Mouse (Mus musculus) megakaryocyte, embryonic 14.5 days (primary cell): ENCODE measurements around the gene Apol7a.
"Not testable (repeated sequence)": the region's sequence is repeated elsewhere in the genome, so short reads cannot be mapped to it uniquely, and the experiment has no call there.

ENCODE experiments used
- FLI1 ChIP-seq: IDR thresholded peaks from 2 replicates; pipeline ENCODE4 v1.6.1; 2012; ENCODE audit warnings: low read length, inconsistent platforms, mixed read lengths
- GATA1 ChIP-seq: IDR thresholded peaks from 3 replicates; pipeline ENCODE4 v1.6.1; 2012; ENCODE audit warnings: mixed read lengths, low read length, inconsistent platforms, borderline replicate concordance

DNA sequence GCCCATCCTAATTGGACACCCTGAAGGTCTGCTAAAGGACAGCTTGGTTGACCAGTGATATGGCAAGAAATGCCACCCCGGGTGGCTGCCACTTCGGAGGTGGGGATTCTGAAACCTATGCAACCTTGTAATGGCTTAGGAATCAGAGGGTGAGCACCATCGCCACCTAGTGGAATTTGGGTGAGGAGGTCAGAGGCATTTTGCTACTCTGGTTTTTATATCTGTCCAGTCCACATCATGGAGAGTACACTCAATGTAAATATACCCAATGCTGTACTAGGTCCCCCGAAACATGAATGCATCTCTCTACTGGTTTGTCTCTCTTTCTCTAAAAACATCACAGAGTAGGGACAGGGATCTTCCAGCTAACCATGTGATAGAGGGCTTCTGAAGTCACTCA is 13.8 kb upstream of the Apol7a start:
- TF ChIP-seq GATA1, FLI1: not testable (repeated sequence)
